Mouse (Mus musculus) heart, postnatal 4 days (tissue): ENCODE results near the gene Tmem236. TPM values are rescaled to one million over a fixed set of nuclear protein-coding genes. Genes with fewer than 3 reads are reported as not detected.
"Not testable (repeated sequence)": the region's sequence is repeated elsewhere in the genome, so short reads cannot be mapped to it uniquely, and the experiment has no call there.

Experiments
- DNase-seq: peaks from one replicate; pipeline ENCODE4 v3.0.0; 2021
- total RNA-seq, 2 experiments: library from RNA; stranded (reverse); gene quantifications; 2 replicates each; pipeline ENCODE4 v1.2.3; 2021

The Tmem236 gene
- total RNA-seq, 2 experiments from 2014 or later, result 0.21 to 0.25 TPM

GRCm38 (mm10) chr2:14192046-14192445, 17.7 kb downstream of the Tmem236 start:
- no peak for DNase-seq

- not testable (repeated sequence) for DNase-seq
Measured at GRCm38 (mm10) chr2:14198325-14198903, 24.1 kb downstream of the Tmem236 start.

- DNase-seq, result peak; percentile 32
Measured at GRCm38 (mm10) chr2:14199621-14200020, 25.3 kb downstream of the Tmem236 start.

- DNase-seq, result not testable (repeated sequence)
Measured at GRCm38 (mm10) chr2:14200879-14201445, 26.6 kb downstream of the Tmem236 start.

- DNase-seq, result no peak
Measured at GRCm38 (mm10) chr2:14204308-14204707, 30.0 kb downstream of the Tmem236 start.

- DNase-seq, result no peak
Measured at GRCm38 (mm10) chr2:14206798-14207197, 32.5 kb downstream of the Tmem236 start.

GRCm38 (mm10) chr2:14210731-14211130, 36.4 kb downstream of the Tmem236 start:
- DNase-seq, result no peak

- DNase-seq, result no peak
Measured at GRCm38 (mm10) chr2:14211606-14212005, 37.3 kb downstream of the Tmem236 start.

- no peak for DNase-seq
Measured at GRCm38 (mm10) chr2:14214764-14215163, 40.4 kb downstream of the Tmem236 start.

GRCm38 (mm10) chr2:14216653-14217052, 42.3 kb downstream of the Tmem236 start:
- no peak for DNase-seq

- no peak for DNase-seq
Measured at GRCm38 (mm10) chr2:14218126-14218525, 43.8 kb downstream of the Tmem236 start.

GRCm38 (mm10) chr2:14224387-14224786, 50.1 kb downstream of the Tmem236 start:
- DNase-seq, result no peak

- no peak for DNase-seq
Measured at GRCm38 (mm10) chr2:14228495-14228894, 54.2 kb downstream of the Tmem236 start.

- DNase-seq, result no peak
Measured at GRCm38 (mm10) chr2:14229149-14229548, 54.8 kb downstream of the Tmem236 start, which contains the start of gene Mrc1. Gene Mrc1, plus strand, starts transcription at chr2:14229392.

GRCm38 (mm10) chr2:14229979-14230378, 55.7 kb downstream of the Tmem236 start:
- no peak for DNase-seq

- DNase-seq, result no peak
Measured at GRCm38 (mm10) chr2:14232897-14233296, 58.6 kb downstream of the Tmem236 start.

- no peak for DNase-seq
Measured at GRCm38 (mm10) chr2:14233983-14234382, 59.7 kb downstream of the Tmem236 start.

GRCm38 (mm10) chr2:14235319-14235718, 61.0 kb downstream of the Tmem236 start:
- no peak for DNase-seq

GRCm38 (mm10) chr2:14236920-14237319, 62.6 kb downstream of the Tmem236 start:
- DNase-seq, result no peak

GRCm38 (mm10) chr2:14237723-14238122, 63.4 kb downstream of the Tmem236 start:
- no peak for DNase-seq

GRCm38 (mm10) chr2:14239151-14239550, 64.8 kb downstream of the Tmem236 start:
- no peak for DNase-seq

- DNase-seq, result no peak
Measured at GRCm38 (mm10) chr2:14244157-14244556, 69.8 kb downstream of the Tmem236 start.

GRCm38 (mm10) chr2:14244668-14245067, 70.3 kb downstream of the Tmem236 start:
- DNase-seq, result no peak

GRCm38 (mm10) chr2:14249839-14250564, 75.7 kb downstream of the Tmem236 start:
- no peak for DNase-seq
